Mouse (Mus musculus) adrenal gland, postnatal 10 days (tissue): ENCODE measurements at regions not wholly inside any gene's neighbourhood (a gene's known extent, or its start where the extent isn't known, plus 50 kb on each side); places are given as distances from the start of the nearest gene placed in this dataset.
"Not testable (repeated sequence)": the region's sequence is repeated elsewhere in the genome, so short reads cannot be mapped to it uniquely, and the experiment has no call there.

Experiments
- DNase-seq: peaks from one replicate; pipeline ENCODE4 v3.0.0; 2021; ENCODE audit warnings: mixed read lengths

- no peak for DNase-seq
Measured at GRCm38 (mm10) chr9:23651300-23651699, 428.4 kb downstream of the Bmper start.

- DNase-seq: no peak
Measured at GRCm38 (mm10) chr9:23653086-23653485, 430.2 kb downstream of the Bmper start.

GRCm38 (mm10) chr9:23654777-23655176, 431.9 kb downstream of the Bmper start:
- no peak for DNase-seq

- no peak for DNase-seq
Measured at GRCm38 (mm10) chr9:23665960-23666359, 431.8 kb upstream of the Npsr1 start.

DNA sequence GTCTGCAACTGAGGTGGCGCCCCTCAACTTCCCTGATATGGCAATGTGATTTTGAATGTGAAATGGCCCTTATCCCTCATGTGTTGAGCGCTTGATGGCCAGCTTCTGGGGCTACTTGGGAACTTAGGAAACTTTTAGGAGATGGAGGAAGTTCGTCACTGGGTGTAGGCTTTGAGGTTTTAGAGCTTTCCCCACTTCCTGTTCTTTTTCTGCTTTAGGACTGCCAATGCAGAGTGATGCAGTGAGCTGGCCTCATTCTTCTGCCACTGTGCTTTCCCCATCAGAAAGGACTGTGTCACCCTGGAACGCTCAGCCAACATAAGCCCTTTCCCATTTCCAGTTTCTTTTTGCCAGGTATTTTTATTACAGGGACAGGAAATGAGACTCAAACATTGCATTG, 428.6 kb upstream of the Npsr1 start:
- DNase-seq: no peak

DNA sequence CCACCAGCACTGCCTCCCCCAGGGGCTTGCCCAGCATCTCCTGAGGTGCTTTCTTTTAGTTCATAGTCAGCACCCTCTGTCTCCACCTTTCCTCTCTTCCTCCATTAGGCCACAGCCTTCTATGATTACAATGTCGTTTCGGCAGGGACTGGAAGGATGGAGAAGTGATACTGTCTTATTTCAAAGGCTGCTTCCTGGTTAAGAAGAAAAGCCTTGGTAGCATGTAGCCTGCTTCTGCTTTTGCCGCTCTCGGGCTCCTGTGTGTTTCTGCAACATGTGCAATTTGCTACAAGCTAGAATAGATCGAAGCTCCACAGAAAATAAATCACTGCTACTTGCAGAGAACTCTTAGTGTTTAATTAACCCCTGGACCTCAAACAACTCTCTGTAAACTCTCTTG, 427.2 kb upstream of the Npsr1 start:
- DNase-seq: no peak

DNA sequence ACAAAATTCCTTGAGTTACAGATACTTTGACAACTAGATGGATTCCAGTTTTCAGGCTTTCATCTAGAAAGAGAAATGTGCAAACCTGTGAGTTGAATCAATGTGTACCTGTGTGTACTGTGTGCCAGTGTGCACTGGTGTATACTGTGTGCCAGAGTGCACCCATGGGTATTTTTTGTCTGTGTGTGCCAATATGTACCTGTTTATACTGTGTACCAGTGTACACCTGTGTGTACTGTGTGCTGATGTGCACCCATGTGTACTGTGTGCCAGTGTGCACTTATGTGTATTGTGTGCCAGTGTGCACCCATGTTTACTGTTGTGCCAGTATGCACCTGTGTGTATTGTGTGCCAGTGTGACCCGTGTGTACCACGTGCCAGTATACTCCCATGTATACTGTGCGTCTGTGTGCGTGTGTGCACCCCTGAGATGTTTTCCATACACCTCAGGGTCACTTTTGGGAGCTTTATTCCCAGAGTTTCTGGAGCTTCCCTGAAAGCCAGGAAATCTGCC, 424.4 kb upstream of the Npsr1 start:
- no peak for DNase-seq

DNA sequence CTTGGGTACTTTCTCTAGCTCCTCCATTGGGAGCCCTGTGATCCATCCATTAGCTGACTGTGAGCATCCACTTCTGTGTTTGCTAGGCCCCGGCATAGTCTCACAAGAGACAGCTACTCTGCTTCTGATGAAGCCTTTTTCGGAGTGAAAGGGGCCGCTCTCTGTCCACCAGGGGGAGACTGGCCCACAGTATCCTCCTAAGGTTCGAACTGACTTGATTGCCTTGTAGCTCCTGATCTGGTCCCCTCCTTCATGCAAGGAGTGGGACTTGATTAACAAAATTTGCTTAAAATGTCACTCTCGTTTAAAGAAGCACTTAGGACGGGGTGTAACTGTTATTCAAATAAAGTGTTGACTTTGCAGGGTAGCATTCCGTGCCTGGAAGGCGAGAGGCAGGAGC, 423.0 kb upstream of the Npsr1 start:
- peak; percentile 34 for DNase-seq

GRCm38 (mm10) chr9:23689456-23689855, 408.3 kb upstream of the Npsr1 start:
- DNase-seq: no peak

DNA sequence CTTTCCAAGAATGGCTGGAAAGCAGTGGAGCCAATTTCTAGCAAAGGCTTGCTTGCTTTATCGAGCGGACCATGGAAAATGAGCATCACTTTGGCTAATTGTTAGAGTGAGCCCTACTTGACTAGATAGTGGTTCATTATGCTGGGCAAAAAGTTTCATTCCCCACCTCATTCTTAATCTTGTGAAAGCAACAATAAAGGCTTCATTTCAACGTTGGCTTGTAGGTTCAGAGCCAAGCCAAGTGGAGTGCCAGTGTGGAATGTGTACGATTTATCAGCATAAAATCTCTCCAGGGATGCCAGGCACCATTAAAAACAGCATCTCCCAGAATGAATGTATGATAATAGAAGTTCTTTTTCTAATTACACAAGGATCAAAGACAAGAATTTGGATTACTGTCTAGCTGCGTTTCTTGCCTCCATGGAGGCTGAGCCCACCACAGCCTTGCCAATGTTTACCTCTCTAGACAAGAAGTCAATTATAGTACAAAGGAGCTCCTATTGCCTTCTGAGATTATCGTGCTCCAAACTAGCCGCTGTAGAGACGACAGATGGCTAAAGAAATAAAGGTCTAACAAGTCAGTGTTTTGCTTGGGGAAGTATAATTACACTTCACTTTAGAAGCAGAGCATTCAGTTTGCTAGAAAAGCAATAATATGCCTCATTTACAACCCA, 404.9 kb upstream of the Npsr1 start:
- no peak for DNase-seq

- DNase-seq: no peak
Measured at GRCm38 (mm10) chr9:23693442-23693829, 404.4 kb upstream of the Npsr1 start.

- DNase-seq: no peak
Measured at GRCm38 (mm10) chr9:23694481-23694880, 403.3 kb upstream of the Npsr1 start.

DNA sequence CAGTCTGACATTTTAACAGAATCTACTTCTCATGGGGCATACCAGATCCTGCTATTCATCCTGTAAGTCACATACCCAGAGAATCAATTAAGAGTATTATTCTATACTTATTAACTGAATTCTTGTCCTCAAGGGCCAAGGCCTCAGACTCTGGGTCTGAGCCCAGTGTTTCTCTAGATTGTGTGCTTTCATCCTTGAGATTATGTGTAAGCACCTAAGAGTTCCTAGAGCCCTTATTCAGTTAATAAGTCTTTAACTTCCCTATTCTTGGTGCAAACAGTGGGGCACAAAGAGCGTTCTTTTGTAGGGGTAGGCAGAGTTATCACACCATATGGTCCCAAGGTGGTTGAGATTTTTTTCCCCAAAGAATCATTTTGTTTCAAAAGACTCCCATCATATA, 397.2 kb upstream of the Npsr1 start:
- no peak for DNase-seq

DNA sequence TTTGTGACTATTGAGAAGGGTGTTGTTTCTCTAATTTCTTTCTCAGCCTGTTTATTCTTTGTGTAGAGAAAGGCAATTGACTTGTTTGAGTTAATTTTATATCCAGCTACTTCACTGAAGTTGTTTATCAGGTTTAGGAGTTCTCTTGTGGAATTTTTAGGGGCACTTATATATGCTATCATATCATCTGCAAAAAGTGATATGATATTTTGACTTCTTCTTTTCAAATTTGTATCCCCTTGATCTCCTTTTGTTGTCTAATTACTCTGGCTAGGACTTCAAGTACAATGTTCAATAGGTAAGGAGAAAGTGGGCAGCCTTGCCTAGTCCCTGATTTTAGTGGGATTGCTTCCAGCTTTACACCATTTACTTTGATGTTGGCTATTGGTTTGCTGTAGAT, 380.2 kb upstream of the Npsr1 start:
- not testable (repeated sequence) for DNase-seq

- peak; percentile 3 for DNase-seq
Measured at GRCm38 (mm10) chr9:23728816-23729215, 369.0 kb upstream of the Npsr1 start.

GRCm38 (mm10) chr9:23752478-23752877, 345.3 kb upstream of the Npsr1 start:
- DNase-seq: no peak

DNA sequence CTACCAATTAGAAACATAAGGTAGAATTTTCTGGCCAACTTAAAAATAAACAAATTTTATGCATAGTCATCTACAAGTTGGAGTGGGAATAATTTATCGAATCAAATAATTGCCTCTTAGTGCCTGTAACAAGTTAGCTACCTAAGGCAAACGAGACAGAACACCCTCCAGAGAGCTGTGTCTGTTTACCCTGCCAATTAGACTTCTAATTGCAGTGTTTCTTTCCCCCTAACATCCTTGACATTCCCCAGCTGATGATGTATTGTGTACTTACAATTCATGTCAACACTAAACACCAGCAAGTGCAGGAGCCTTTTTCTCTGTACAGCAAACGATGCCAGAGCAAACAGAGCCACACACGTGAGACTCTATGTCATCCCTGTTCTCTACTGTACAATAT, 311.1 kb upstream of the Npsr1 start:
- no peak for DNase-seq
